Mouse (Mus musculus): ENCODE results near the gene Ccdc32. TPM values are rescaled to one million over a fixed set of nuclear protein-coding genes. Genes with fewer than 3 reads are reported as not detected.

The Ccdc32 gene
- polyA plus RNA-seq, 1 experiment from 2014 or later, result 36.0 TPM

DNA sequence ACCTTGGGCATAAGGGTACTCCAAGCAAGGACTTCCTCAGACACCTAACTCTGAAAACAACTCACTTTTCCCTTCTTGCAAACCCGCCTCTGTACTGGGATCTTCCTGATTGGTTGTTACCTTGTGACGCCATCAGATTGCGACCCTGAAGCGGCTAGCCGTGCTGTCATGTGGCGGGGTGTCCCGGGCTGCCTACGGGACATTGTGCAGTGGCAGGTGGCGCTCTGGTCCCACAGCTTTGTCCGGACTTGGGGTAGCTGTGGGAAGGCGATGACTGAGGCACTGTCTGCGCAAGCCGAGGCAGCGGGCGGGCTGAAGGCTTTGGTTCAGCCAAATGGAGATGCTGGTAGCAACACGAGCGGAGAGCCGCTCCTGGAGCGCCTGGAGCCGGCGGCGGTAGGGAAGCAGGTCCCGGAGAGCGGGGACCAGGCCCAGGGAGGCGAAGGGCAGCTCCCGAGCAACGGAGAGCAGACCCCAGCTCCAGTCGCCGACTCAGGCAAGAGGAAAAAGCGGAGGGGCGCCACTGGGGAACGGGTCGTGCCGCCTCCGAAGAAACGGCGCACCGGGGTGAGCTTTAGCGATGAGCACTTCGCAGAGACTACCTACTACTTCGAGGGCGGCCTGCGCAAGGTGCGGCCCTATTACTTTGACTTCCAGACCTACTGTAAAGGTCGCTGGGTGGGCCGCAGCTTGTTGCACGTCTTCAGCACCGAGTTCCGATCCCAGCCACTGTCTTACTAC lies 5.6 kb upstream of the Ccdc32 start, which contains the start of gene Rpusd2:
Rpusd2 (plus strand) TSS at position 135 of the 741 bp plus-strand sequence.
- Histone ChIP-seq H3K36me3 (replicated peaks; ENCODE audit: control insufficient read depth, insufficient read depth) (peaks cover 25% of the 10 kb centered on the region), H3K9me3 (ENCODE audit: control insufficient read depth, low read length) (no peaks in the 10 kb centered on the region), H3K9ac (peak within 1 kb of the TSS; percentile 86), H3K27me3 (ENCODE audit: control insufficient read depth, insufficient read depth, low read length) (no peaks in the 10 kb centered on the region), H3K4me3 (replicated peaks; ENCODE audit: low read length) (peak within 1 kb of the TSS; percentile 96), H3K4me2 (replicated peaks) (peak within 1 kb of the TSS; percentile 85), H3K4me1 (replicated peaks; ENCODE audit: control insufficient read depth, insufficient read depth, low read length) (peaks cover 8% of the 10 kb centered on the region), H3K27ac (peak within 1 kb of the TSS; percentile 86)
- WGBS, result under 1% methylated on average over 49 of the region's 49 CpGs
- DNase-seq (ENCODE audit: low spot score) (peak; percentile 97), ATAC-seq (ENCODE audit: low FRiP score) (peak; percentile 96)

DNA sequence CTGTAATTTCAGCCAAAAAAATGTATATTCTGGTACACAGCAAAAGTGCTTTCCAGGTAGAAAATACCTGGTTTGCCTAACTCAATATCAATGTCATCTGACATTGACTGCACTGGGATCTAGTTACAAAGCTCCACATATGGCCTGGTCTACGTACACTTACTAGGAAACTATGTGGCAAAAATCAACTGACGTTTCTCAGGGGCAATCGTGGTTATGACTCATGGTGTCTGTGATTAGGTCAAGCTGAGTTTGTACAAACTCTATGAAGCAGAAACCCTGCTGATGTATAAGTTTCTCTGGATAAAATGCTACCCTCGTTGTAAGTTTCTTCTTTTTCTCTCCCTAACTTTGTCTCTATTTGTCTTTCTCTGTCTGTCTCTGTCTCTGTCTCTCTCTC lies 3.0 kb upstream of the Ccdc32 start:
- H3K27me3 ChIP-seq (ENCODE audit: control insufficient read depth, insufficient read depth, low read length), result no peaks in the 10 kb centered on the region
- DNase-seq (ENCODE audit: low spot score) (no peak), ATAC-seq (ENCODE audit: low FRiP score) (no peak)
- no peaks in the 10 kb centered on the region for H3K9me3 ChIP-seq (ENCODE audit: control insufficient read depth, low read length)
- no peak overlapping the region for H3K4me2 ChIP-seq (replicated peaks)
- peaks cover 5% of the 10 kb centered on the region; the same call in 1 of the 2 replicates for H3K36me3 ChIP-seq (replicated peaks; ENCODE audit: control insufficient read depth, insufficient read depth)
- H3K4me1 ChIP-seq (replicated peaks; ENCODE audit: control insufficient read depth, insufficient read depth, low read length), result peaks cover 25% of the 10 kb centered on the region
- H3K4me3 ChIP-seq (replicated peaks; ENCODE audit: low read length), result no peak overlapping the region
- H3K9ac ChIP-seq, result no peak overlapping the region
- no peak overlapping the region for H3K27ac ChIP-seq
- 75% methylated on average over 4 of the region's 4 CpGs for WGBS

DNA sequence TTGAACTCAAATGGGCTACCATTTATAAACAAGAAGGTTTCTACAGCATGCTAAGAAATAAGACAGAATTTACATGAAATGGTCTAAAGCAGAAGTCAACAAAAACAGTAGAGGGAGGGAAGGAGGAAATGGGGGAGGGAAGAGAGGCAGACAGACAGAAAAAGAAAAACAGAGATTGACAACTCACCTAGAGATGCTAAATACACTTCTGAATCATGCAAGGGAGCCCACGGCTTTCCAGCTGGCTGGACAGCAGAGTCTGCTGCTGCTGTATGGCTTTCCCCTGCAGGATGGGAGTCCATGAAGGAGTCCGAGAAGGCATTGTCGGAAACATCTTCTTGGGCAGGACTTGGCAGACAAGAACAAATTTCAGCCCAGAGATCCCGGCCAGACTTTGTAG lies 2.2 kb downstream of the Ccdc32 start:
- ATAC-seq (ENCODE audit: low FRiP score), result no peak
- no peak overlapping the region for H3K4me3 ChIP-seq (replicated peaks; ENCODE audit: low read length)
- H3K36me3 ChIP-seq (replicated peaks; ENCODE audit: control insufficient read depth, insufficient read depth), result peaks cover 12% of the 10 kb centered on the region
- no peak for DNase-seq (ENCODE audit: low spot score)
- H3K4me1 ChIP-seq (replicated peaks; ENCODE audit: control insufficient read depth, insufficient read depth, low read length), result peaks cover 17% of the 10 kb centered on the region
- no peak overlapping the region for H3K9ac ChIP-seq
- H3K9me3 ChIP-seq (ENCODE audit: control insufficient read depth, low read length), result no peaks in the 10 kb centered on the region
- 96% methylated on average over 4 of the region's 4 CpGs for WGBS
- no peaks in the 10 kb centered on the region for H3K27me3 ChIP-seq (ENCODE audit: control insufficient read depth, insufficient read depth, low read length)
- H3K27ac ChIP-seq, result no peak overlapping the region
- H3K4me2 ChIP-seq (replicated peaks), result no peak overlapping the region

DNA sequence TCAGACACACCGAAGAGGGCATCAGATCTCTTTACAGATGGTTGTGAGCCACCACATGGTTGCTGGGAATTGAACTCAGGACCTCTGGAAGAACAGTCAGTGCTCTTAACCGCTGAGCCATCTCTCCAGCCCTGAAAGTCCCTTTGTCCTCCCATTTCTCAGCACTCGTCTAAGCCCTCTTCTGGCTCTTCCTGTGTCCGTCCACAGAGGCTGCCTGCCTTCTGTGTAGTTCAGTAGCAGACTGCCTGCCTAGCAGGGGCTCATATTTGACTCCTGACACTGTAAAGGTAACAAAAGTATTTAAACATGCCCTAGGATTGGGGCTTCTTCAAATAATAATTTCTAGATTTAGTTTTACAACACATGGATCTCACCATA lies 4.0 kb downstream of the Ccdc32 start:
- Histone ChIP-seq H3K27ac (no peak overlapping the region), H3K4me3 (replicated peaks; ENCODE audit: low read length) (no peak overlapping the region), H3K36me3 (replicated peaks; ENCODE audit: control insufficient read depth, insufficient read depth) (peaks cover 29% of the 10 kb centered on the region), H3K9ac (no peak overlapping the region), H3K27me3 (ENCODE audit: control insufficient read depth, insufficient read depth, low read length) (no peaks in the 10 kb centered on the region), H3K4me2 (replicated peaks) (no peak overlapping the region), H3K4me1 (replicated peaks; ENCODE audit: control insufficient read depth, insufficient read depth, low read length) (peaks cover 17% of the 10 kb centered on the region), H3K9me3 (ENCODE audit: control insufficient read depth, low read length) (no peaks in the 10 kb centered on the region)
- ATAC-seq (ENCODE audit: low FRiP score), result no peak
- WGBS, result 85% methylated on average over 4 of the region's 4 CpGs
- no peak for DNase-seq (ENCODE audit: low spot score)

DNA sequence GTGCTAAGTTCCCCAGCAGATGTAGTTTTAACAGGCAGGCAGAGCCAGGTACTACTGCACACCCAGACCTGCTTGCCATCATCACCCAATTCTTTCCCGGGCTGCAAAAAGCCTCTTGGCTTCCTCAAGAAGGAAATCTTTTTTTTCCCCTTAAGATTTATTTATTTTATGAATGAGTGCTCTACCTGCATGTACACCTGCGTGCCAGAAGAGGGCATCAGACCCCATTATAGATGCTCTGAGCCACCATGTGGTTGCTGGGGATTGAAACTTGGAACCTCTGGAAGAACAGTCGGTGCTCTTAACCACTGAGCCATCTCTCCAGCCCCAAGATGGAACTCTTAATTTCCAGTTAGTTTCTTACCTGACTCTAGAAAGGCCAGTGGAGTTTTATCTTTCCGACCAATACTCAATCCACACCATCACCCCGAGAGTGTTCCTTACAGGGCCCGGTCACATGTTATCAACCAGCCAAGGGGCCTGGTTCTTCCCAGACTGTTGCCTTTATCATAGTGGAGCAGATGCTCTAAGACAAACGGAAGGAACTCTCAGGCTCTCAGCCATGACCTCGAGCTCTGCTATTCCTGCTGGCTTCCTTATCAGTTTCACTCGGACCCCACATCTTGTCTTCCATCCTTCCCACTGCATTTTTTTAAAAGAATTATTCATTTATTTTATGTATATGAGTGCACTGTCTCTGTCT lies 4.5 kb downstream of the Ccdc32 start:
- 80% methylated on average over 9 of the region's 9 CpGs for WGBS
- peaks cover 32% of the 10 kb centered on the region for H3K36me3 ChIP-seq (replicated peaks; ENCODE audit: control insufficient read depth, insufficient read depth)
- no peak overlapping the region for H3K27ac ChIP-seq
- H3K27me3 ChIP-seq (ENCODE audit: control insufficient read depth, insufficient read depth, low read length), result no peaks in the 10 kb centered on the region
- peaks cover 16% of the 10 kb centered on the region for H3K4me1 ChIP-seq (replicated peaks; ENCODE audit: control insufficient read depth, insufficient read depth, low read length)
- no peak overlapping the region for H3K4me2 ChIP-seq (replicated peaks)
- H3K9me3 ChIP-seq (ENCODE audit: control insufficient read depth, low read length), result no peaks in the 10 kb centered on the region
- H3K9ac ChIP-seq, result no peak overlapping the region
- H3K4me3 ChIP-seq (replicated peaks; ENCODE audit: low read length), result no peak overlapping the region
- no peak for DNase-seq (ENCODE audit: low spot score)
- ATAC-seq (ENCODE audit: low FRiP score), result no peak

DNA sequence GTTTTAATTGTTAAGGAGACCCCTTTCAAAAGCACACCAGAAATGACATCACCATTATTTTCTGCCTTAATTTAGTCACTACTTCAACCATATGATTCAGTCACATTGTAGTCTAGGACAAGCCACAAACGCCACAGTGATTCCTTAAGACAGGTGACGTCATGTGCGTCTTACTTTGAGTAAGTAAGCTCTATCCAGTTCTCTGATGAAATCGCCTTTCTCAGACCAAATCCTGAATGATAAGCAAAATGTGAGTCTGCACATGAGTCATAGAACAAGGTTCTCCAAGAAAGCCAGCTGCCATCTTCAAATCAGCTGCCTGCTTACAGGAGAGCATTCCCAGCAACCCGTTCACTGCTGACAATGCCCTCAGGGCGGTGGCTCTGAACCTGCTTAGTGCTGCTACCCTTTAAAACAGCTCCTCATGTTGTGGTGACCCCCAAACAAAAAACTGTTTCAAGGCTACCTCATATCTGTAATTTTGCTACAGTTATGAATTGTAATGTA lies 6.0 kb downstream of the Ccdc32 start:
- Histone ChIP-seq H3K4me3 (replicated peaks; ENCODE audit: low read length) (no peak overlapping the region), H3K27me3 (ENCODE audit: control insufficient read depth, insufficient read depth, low read length) (no peaks in the 10 kb centered on the region), H3K4me1 (replicated peaks; ENCODE audit: control insufficient read depth, insufficient read depth, low read length) (peaks cover 14% of the 10 kb centered on the region), H3K27ac (no peak overlapping the region), H3K9ac (no peak overlapping the region), H3K36me3 (replicated peaks; ENCODE audit: control insufficient read depth, insufficient read depth) (peaks cover 38% of the 10 kb centered on the region), H3K4me2 (replicated peaks) (no peak overlapping the region), H3K9me3 (ENCODE audit: control insufficient read depth, low read length) (no peaks in the 10 kb centered on the region)
- ATAC-seq (ENCODE audit: low FRiP score), result no peak
- 95% methylated on average over 6 of the region's 6 CpGs for WGBS
- no peak for DNase-seq (ENCODE audit: low spot score)

DNA sequence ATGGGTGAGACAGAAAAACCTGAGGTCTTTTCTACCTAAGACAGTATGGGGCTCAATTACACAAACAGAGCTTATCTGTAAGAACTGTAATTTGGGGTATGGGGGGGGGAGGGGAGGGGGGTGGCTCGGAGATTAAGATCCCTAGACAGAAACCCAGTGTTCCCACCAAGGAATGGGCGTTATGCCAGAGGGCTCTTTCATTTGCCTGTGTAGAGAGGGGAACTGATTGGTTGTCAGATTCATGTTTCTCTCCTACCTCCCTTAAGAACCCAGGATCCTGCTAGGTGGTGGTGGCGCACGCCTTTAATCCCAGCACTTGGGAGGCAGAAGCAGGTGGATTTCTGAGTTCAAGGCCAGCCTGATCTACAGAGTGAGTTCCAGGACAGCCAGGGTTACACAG lies 9.7 kb downstream of the Ccdc32 start:
- whole genome bisulfite sequencing, result 55% methylated on average over 4 of the region's 4 CpGs
- Histone ChIP-seq H3K4me2 (replicated peaks) (no peak overlapping the region), H3K4me1 (replicated peaks; ENCODE audit: control insufficient read depth, insufficient read depth, low read length) (peaks cover 9% of the 10 kb centered on the region), H3K27ac (peak overlapping the region; percentile 77), H3K36me3 (replicated peaks; ENCODE audit: control insufficient read depth, insufficient read depth) (peaks cover 41% of the 10 kb centered on the region), H3K9me3 (ENCODE audit: control insufficient read depth, low read length) (peaks cover 2% of the 10 kb centered on the region; the same call in 1 of the 2 replicates), H3K9ac (no peak overlapping the region), H3K4me3 (replicated peaks; ENCODE audit: low read length) (no peak overlapping the region), H3K27me3 (ENCODE audit: control insufficient read depth, insufficient read depth, low read length) (no peaks in the 10 kb centered on the region)
- DNase-seq (ENCODE audit: low spot score) (no peak), ATAC-seq (ENCODE audit: low FRiP score) (peak; percentile 31; the same call in 1 of the 2 replicates)

DNA sequence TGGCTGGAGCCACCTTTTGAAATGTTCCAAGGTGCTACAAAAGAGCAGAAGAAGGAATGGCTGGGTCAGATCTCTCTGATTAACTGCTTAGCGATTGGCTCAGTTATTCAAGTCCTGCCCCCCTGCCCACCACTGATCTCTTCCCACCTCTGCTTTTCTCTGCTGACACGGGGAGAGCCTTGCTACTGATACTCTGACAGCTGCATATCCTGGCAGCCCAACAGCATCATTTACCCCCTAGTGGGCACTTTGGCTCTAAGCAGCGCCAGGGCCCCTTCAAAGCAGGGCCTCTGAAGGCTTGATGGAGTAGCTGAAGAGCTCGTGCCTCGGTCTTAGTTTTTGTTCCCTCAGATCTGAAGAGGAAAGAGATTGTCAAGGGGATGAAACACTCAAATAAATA lies 10.1 kb downstream of the Ccdc32 start:
- DNase-seq (ENCODE audit: low spot score) (peak; percentile 60), ATAC-seq (ENCODE audit: low FRiP score) (peak; percentile 73; the same call in 1 of the 2 replicates)
- H3K36me3 ChIP-seq (replicated peaks; ENCODE audit: control insufficient read depth, insufficient read depth), result peaks cover 41% of the 10 kb centered on the region
- H3K27me3 ChIP-seq (ENCODE audit: control insufficient read depth, insufficient read depth, low read length), result no peaks in the 10 kb centered on the region
- H3K9me3 ChIP-seq (ENCODE audit: control insufficient read depth, low read length), result peaks cover 2% of the 10 kb centered on the region; the same call in 1 of the 2 replicates
- peak overlapping the region; percentile 25; the same call in 1 of the 2 replicates for H3K9ac ChIP-seq
- no peak overlapping the region for H3K4me3 ChIP-seq (replicated peaks; ENCODE audit: low read length)
- H3K27ac ChIP-seq, result peak overlapping the region; percentile 77
- WGBS, result 14% methylated on average over 5 of the region's 5 CpGs
- H3K4me2 ChIP-seq (replicated peaks), result peak overlapping the region; percentile 34
- peaks cover 9% of the 10 kb centered on the region for H3K4me1 ChIP-seq (replicated peaks; ENCODE audit: control insufficient read depth, insufficient read depth, low read length)

DNA sequence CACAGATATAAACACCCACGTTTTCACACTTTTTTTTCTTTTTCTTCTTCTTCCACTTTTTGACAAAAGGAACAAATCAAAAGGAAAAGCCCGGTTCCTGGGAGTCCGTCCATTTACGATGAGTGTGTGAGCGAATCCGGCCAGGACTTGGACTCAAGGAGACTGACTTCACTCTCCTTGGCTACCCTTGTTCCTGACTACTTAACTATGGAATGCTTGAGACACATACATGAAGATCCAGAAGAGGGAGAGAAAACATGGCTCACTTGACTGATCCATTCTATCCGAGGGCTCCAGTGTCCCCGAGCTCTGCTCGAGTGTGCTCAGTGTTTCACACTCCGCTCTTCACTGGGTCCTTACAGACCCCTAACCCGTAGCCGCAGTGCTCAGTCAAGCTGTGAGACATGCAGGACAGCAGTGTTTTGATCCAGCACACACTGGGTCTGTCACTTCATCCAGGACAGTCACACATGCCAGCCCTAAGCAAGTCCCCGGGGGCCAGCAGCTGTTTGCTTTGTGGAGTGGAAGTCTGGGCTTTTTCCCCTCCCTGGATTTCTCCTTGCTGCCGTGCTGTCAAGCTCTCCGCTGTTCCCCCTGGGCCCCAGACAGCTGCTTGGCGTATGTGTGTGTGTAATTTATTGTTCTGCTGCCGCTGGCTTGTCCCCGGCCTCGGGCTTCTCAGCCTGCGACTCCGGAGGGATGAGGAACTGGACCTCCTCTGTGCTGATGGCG lies 10.6 kb downstream of the Ccdc32 start:
- H3K4me3 ChIP-seq (replicated peaks; ENCODE audit: low read length), result no peak overlapping the region
- H3K4me2 ChIP-seq (replicated peaks), result peak overlapping the region; percentile 34
- peak overlapping the region; percentile 77 for H3K27ac ChIP-seq
- DNase-seq (ENCODE audit: low spot score) (peak; percentile 53), ATAC-seq (ENCODE audit: low FRiP score) (peak; percentile 71)
- H3K4me1 ChIP-seq (replicated peaks; ENCODE audit: control insufficient read depth, insufficient read depth, low read length), result peaks cover 9% of the 10 kb centered on the region
- peak overlapping the region; percentile 25; the same call in 1 of the 2 replicates for H3K9ac ChIP-seq
- 52% methylated on average over 22 of the region's 22 CpGs for WGBS
- H3K36me3 ChIP-seq (replicated peaks; ENCODE audit: control insufficient read depth, insufficient read depth), result peaks cover 41% of the 10 kb centered on the region
- no peaks in the 10 kb centered on the region for H3K27me3 ChIP-seq (ENCODE audit: control insufficient read depth, insufficient read depth, low read length)
- peaks cover 2% of the 10 kb centered on the region; the same call in 1 of the 2 replicates for H3K9me3 ChIP-seq (ENCODE audit: control insufficient read depth, low read length)

Data from hindbrain, embryonic 14.5 days (tissue).